Mouse (Mus musculus): ENCODE results near the gene Zc3h4.
"Not testable (repeated sequence)": the region's sequence is repeated elsewhere in the genome, so short reads cannot be mapped to it uniquely, and the experiment has no call there.

Zc3h4 gene

DNA sequence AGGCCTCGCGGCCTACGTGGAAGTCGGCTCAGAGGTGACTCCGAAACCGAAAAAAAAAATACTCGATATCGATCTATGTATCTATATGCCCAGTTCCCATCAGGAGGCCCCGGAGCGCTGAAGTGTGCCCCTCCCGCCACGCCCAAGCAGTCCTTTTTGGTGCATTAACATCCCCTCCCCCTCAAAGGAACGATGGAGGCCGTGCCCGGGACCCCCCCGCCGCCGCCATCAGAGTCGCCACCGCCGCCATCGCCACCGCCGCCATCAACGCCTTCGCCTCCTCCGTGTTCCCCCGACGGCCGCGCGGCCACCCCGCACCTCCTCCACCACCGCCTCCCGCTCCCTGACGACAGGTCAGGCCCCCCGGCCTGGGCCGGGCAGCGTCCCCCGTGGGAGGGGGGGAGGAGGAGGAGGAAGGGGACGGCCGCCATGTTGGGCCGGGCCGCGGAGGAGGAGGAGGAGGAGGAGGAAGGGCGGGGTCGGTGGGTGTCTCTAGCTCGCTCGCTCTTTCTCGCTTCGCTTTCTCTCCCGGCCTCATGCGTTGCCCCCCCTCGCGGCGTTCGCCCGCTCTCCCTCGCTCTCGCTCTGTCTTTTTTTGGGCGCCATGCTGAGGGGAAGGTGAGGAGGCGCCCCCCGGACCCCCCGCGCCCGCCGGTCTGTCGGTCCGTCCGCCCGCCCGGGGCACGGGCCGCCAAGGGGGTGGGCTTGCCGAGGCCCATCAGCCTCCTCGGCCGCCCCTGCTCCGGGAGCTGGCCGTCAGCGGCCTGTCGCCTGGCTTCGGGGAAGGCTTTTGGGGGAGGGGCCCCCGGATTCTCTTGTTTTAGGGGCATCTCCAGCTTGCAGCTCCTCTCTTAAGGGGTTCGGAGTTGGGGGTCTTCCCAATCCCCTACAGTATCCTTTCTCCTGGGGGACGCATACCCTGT lies at the start of gene Zc3h4:
Gene Zc3h4, plus strand, starts transcription at position 222 of the 923 bp plus-strand sequence.
- peak; percentile 94 for DNase-seq

DNA sequence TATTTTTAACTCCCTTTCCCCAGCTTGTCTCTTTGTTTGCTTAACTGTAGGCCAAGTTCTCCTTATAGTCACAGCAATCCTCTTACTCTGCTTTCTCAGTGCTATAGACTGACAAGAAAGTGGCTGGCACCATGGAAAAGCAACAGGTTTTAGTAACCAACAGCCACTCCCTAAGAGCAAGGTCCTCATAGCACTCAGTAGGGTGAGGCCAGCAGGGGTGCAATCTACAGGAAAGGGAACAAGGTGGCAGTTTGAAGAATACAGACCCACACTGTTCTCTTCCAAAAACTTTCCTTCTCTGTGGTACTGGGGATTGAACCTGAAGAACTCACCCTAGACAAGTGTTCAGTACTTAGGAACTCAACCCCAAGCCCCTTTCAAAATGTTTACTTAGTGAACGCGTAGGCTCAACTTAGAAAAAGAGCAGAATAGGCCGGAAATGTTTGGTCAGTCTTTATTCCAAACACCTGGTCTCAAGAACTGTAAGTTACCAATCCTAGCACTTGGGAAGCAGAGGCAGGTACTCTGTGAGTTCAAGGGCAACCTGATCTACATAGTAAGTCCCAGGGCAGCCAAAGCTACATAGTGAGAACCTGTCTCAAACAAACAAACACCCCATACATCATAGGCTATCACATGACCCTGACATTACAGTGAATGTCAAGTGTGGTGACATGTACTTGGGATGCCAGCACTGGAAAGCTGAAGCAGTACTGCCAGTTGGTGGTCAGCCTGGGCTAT lies 44.7 kb upstream of the Zc3h4 start:
- no peak for DNase-seq

DNA sequence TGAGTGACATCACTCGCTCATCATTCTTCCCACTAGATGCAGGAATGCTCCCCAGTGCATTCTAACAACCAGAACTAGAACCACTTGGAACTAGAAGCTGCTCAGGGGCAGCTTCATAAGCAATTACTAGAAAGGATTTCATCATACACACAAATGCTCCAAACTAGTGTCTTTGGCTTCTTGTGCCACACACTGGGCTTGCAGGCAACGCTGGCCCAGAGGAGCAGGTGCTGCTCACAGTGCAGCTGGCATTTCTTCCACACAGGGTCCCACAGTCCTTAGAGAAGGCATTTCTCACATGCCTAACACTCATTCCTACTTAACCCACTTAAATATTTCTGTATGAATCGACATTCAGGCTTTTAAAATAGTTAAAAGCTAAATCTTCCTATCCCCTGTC lies 43.1 kb upstream of the Zc3h4 start:
- DNase-seq, result no peak

DNA sequence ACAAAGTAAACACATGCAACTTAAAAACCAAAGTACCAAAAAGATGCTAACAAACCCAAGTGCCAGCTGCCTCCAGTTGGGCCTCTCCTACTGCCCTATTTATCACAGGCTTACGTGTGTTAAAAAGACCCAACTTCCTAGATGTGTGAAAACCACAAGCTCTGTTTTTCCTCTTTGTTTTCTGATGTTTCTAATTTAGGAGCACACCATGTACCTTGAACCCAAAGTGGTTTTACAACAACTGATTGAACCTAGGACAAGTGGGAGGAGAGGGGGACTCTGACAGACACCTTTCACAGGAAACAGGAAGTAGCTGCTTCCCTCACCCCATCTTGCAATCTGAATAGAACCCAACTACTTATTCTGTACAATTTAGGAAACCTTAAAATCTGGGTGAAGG lies 36.4 kb upstream of the Zc3h4 start:
- no peak for DNase-seq

DNA sequence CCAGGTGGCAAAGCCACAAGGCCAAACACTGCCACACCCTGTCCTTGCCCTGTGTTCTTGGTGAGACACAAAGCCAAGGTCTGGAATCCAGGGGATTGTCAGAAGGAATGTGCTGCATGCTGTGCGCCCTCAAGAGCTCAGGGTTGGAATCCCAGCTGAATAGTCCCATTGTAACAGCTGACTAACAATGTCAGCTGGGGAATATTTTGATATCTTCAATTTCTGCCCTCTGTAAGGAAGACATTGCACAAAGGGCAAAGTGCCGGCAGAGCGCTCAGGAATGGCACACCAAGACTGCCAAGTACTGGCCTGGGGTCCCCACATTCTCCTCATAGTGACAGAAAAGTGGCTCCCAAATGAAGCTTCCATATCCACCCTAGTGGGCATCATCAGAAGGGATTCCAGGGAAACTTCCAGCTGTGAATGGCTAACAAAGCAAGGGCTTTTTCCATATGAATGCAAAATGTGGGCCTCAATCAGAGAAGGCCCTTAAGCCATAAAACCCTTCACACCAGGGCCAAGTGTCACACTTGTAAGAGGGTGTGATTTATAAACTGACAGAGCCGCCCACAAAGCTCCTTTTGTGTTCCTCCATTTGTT lies 35.7 kb upstream of the Zc3h4 start:
- DNase-seq, result peak; percentile 30

DNA sequence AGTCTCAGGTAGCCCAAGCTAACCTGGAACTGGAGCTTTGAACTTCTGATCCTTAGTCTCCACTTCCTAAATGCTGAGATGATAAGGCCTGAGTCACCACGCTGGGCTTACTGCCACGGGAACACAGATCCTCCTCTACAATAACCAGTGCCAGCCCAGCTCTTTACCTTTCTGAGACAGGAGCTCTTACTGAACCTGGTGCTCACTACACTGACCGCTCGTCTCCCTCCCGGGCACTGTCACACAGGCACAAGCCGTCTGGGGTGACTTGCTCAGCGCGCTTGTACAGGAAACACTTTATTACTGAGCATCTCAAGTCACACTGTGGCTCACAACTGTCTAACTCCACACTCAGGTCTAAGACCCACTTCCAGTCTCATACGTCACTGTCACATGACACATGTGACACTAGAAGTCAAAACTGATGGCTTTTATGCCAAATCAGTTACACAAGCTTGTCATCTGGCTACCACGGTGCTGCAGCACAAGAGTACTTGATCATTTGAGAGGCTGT lies 34.5 kb upstream of the Zc3h4 start:
- DNase-seq, result peak; percentile 29

DNA sequence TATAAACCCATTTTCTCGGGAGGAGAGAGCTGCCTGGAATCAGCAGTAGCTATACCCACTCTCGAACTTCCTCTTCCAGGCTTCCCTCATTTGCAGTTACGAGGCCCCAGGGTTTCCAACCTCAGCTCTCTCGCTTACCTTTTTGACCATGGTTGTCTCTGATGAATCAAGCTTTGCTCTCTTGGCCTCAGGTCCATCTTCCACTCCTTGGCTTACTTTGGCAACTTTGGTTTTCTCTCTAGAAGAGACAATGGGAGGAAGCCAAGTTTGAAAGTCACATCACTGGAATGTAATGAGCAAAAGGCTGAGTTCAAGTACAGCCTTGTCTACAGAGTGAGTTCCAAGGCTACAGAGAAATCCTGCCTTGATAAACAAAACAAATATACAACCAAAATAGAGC lies 34.0 kb upstream of the Zc3h4 start:
- DNase-seq, result no peak

DNA sequence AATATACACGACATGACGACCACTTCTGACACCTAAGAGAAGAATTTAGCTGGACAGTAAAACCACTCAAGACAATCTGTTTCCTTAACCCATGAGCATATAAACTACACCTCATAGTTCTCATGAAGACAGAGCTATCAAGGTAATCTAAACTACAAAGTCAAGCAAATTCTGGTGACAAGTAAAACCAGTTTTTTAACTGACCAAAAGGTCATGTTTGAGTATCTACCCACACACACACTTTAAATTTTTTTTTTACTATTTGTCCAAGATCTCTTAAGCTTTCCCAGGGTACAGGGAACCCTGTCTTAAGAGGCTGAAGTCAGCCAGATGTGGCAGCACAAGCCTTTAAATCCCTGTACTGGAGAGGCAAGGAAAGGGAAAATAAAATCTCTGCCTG lies 31.9 kb upstream of the Zc3h4 start:
- no peak for DNase-seq

DNA sequence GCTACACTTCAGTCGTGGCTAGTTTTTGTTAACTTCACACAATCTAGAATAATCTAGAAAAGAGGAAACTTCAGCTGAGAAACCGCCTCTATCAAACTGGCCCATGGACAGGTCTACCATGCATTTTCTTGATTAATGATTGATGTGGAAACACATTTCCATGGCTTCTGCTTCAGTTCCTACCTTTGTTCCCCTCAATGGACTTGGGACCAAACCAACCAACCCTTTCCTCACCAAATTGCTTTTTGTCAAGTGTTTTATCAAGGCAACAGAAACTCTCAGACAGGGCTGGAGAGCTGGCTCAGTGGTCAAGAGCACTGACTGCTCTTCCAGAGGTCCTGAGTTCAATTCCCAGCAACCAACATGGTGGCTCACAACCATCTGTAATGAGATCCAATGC lies 30.1 kb upstream of the Zc3h4 start:
- no peak for DNase-seq

DNA sequence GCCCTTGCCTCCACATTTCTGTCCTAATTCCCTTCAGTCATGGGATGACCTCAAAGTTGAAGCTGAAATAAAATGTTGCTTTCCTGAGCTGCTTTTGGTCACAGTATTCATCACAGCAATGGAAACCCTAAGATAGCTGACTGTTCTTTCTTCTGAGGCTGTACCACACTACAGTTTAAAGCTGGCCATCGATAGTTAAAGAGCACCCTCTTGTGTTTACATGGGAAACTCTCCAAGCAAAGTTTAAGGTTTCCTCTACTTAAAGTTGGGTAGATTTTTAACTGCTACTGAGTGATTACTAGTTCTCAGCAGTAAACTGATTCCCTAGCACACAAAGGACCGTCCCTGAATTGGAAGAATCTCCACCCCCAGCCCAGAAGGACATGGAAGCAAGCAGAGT lies 27.0 kb upstream of the Zc3h4 start:
- DNase-seq, result no peak

DNA sequence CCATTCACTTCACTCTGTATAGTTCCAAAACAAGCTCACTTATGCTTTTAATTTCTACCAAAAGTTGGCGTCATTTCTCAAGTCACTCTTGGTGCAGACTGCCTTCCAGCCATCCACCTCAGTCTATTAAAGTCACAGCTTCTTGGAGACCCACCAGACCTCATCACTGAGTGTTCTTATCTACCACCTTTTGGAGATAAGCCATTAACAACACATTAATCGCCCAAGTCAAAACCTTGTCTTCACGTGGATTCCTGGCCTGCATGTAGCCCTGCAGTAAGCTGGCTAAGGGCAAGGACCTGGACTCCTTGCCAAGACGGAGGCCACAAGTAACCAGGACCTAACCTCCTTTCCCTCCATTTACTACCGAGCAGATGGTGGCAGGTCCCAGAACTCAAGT lies 25.7 kb upstream of the Zc3h4 start:
- DNase-seq, result no peak

DNA sequence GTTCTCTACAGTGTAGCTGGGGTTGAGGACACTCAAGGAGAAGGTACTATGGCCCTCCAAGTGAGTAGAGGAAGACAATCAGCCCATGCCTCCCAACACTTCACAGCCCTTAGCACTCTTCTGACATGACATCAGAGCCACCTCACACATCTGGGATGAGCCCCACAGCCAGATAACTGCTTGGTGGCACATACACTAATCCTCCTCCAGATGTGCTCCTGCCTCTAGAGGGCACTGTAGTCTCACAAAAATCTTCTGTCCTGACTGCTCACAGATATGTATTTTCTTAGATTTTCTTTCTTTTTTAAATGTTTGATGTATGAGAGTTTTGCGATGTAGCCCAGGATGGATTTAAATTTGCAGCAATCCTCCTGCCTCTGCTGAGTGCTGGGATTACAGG lies 24.2 kb upstream of the Zc3h4 start:
- DNase-seq, result peak; percentile 69

DNA sequence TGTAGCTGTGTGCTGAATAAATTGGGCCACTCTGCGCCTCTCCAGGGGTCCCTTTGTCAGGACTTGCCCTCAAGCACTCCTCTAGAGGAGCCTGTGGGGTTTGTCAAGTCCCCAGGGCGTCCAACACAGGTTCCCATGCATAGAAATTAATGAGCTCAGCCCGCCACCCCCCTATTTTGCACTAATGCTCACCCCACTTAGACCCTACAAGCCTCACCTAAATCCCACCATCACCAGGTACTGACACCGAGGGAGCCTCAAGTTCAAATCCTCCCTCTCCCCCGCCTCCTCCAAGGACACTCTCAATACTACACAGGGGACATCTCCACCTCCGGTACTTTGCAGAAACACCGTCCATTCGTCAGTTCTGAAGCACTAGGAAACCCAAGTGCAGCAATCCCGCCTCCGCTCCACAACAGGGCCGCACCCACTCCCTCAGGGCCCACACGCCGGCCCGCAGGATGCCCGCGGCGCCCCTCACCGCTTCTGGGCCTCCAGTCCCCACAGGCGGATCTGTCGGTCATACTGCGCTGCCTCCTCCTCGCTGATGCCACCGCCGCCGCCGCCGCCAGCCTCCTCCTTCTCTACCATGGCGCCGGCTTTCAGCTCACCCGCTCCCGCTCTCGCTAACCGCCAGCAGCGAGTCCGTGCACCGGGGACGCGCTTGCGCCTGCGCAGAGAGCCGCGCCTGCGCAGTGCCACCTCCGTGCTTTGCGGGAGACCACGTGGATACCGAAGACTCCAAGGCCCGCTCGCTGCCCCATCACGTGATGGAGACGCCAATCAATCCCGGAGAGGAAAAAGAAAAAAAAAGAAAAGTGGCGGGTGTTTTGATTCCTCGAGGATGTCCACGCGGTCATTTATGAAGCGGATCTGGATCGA lies 13.3 kb upstream of the Zc3h4 start, which contains the start of gene Sae1:
Gene Sae1, minus strand, starts transcription at position 647 of the 882 bp plus-strand sequence.
- peak; percentile 97 for DNase-seq

DNA sequence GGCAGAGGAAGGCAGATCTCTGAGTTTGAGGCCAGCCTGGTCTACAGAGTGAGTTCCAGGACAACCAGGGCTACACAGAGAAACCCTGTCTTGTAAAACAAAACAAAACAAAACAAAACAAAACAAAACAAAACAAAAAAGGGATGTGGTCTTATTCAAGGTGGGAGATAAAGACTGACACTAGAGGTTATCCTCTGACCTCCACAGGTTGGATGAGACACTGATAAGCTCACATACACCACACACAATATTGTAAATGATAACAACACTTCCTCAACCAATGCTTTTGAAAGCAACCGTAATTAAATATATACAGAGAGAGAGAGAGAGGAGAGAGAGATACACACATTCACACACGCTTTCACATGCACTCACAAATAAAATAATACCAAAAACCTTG lies 10.8 kb upstream of the Zc3h4 start:
- not testable (repeated sequence) for DNase-seq

DNA sequence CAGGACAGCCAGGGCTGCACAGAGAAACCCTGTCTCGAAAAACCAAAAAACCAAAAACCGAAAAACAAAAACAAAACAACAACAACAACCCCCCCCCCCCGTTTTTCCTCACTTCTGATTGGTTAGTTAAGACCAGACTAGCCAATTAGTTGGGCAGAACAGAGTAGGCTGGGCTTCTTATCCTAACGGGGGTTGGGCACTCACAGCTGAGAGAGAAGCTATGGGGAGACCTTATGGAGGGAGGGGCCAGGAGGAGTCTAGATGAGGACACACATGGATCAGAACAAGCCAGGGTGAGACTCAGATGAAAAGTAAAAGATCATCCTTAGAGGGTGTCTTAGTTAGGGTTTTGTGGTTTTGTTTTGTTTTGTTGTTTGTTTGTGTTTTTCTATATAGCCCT lies 7.8 kb upstream of the Zc3h4 start:
- DNase-seq, result no peak

DNA sequence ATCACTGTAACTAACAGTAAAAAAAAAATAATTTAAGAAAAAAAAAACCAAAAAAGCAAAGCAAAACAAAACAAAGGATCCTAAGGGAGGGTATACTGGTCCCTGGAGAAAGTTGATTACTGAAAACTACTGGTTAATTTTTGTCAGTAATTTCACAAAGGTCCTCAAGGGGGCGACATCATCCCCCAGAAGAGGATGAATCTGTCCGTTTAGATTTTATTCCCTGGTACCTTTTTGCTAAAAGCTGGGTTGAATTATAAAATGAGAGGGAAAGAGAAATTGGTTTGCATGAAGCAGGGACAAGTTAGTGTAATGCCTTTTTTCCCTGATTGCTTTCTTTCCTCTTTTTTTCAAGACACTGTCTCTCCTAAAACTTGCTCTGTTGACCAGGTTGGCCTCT lies 4.8 kb upstream of the Zc3h4 start:
- peak; percentile 58 for DNase-seq

DNA sequence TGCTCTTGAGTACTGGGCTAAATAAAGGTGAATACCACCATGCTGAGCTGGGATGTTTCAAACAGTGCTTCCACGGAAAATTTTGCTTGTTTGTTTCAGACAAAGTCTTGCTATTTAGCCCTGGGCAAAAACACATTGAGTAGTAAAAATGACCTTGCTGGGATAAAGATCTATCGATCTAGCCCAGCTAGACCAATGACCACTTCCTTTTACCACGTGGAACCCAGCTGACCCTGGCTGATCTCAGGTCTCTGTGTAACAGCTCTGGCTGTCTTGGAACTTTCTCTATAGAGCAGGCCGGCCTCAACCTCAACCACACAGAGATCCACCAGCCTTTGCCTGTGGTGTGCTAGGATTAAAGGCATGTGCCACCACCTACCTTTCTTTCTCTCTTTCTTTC lies 3.2 kb upstream of the Zc3h4 start:
- DNase-seq, result no peak

DNA sequence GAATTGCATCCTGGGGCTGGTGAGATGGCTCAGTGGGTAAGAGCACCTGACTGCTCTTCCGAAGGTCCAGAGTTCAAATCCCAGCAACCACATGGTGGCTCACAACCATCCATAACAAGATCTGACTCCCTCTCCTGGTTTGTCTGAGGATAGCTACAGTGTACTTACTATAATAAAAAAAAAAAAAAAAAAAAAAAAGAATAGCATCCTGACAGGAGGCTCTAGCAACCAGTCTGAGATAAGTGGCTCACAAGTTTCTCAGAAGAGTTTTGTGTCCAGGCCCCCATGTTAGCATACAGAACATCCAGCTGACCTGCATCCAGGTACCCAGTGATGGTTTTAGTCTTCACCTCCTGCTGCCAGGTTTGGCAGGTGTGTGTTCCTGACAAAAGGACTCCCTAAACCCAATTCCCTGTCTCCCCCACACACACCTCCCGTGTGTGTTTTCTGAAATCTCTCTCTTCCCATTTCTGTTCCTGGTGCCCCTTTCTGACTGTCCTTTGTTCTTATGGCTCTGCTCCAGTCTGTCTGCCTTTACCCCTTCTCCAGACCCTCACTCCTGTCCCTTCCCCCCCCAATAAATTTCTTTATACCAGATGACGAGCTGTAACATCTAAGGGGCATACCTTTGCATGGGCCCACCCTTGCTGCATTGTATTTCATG lies 2.2 kb upstream of the Zc3h4 start:
- no peak for DNase-seq

DNA sequence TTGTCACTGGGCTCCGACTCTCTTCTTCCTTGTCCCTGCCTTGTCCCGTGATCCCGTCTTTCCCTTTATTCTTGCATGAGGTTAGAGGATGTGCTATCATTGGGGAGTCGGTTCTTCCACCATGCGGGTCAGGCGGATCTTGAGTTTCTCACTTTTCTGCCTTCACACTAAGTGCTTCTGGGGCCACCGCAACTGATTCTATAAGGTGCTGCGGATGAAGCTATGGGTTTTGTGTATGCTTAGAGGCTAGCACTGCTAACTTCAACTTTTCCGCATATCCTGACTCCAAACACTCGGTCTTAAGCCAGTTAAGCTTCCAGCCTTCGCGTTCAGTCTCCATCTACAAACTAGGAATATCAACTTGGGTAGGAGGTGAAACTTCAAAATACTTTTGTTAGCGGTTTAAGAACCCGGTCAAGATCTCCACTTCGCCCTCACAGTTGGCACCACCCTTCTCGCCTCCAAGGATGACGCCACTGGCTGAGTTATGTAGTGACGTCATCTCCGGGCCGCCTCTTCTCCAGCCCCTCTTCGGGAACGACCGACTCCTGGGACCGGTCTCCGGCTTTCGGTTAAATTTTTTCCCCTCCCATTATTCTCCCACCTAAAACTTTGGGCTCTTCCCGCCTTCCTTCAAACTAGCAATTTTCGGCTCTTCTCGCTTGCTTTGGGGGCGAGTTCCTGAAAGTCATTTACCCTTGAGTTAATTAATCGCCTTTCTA lies 1.5 kb upstream of the Zc3h4 start:
- peak; percentile 95 for DNase-seq

DNA sequence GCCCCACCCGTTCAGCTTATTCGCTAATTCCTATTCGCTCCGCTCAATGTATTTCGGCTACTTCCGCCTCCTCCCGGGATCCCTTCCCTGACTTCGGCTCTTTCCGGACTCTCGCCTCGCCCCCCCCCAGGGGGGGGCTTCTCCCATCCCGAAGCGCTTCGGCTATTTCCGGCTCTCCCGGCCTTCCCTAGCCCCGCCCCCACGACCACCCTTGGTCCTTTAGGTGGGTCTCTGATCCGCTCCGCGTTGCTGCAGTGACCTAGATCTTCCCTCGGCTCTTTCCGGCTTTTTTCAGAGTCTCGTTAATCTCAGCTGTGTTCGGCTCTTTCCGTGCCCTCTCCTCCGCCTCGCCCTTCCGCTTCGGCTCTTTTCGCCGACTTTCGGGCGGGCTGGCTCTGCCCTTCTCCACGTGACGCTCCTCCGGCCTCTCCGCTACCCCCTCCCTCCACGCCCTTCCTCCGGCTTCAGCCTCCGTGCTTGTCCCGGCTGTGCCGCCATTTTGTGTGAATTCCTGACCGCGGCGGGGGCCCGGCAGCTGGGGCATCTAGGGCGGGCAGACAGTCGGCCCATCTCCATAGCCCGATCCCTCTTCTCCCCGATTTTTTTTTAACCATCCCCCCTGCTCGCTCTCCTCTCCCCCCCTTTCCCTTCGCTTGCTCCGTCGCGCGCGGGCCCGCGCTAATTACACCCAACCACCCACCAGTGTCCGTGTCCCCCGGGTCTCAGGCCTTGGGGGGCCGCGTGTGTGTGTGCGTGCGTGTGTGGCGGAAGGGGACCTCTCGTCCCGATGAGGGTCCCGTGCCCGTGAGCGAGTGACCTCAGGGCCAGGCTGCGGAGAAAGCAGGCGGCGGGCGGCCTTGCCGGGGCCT lies 656 bp upstream of the Zc3h4 start:
- DNase-seq, result peak; percentile 99
